Mouse (Mus musculus): Measurements from ENCODE around the gene Acot8. TPM values are rescaled to one million over a fixed set of nuclear protein-coding genes. Genes with fewer than 3 reads are reported as not detected.

The Acot8 gene
- polyA plus RNA-seq (2015; fragmentation: Nextera tagmentation; extraction: Ambion mirVana) = 30.0 and 31.1 TPM in 2 replicates

GRCm38 (mm10) chr2:164804533-164805331, at the start of gene Acot8, which contains the start of gene Zswim3:
Gene Acot8, minus strand, starts transcription at chr2:164804882.
Gene Zswim3, plus strand, starts transcription at chr2:164805098.
- peak; percentile 100 for DNase-seq (ENCODE audit: low spot score)

- DNase-seq (ENCODE audit: low spot score) = peak; percentile 81
Observed at GRCm38 (mm10) chr2:164850061-164850460, 45.4 kb upstream of the Acot8 start.

GRCm38 (mm10) chr2:164845782-164846181, 41.1 kb upstream of the Acot8 start:
- DNase-seq (ENCODE audit: low spot score) = peak; percentile 25

- no peak for DNase-seq (ENCODE audit: low spot score)
Observed at GRCm38 (mm10) chr2:164835164-164835563, 30.5 kb upstream of the Acot8 start.

GRCm38 (mm10) chr2:164834531-164834930, 29.8 kb upstream of the Acot8 start:
- peak; percentile 58 for DNase-seq (ENCODE audit: low spot score)

- peak; percentile 89 for DNase-seq (ENCODE audit: low spot score)
Observed at GRCm38 (mm10) chr2:164833314-164833959, 28.8 kb upstream of the Acot8 start, which contains the start of gene Neurl2. Gene Neurl2, minus strand, starts transcription at chr2:164833456.

- DNase-seq (ENCODE audit: low spot score) = peak; percentile 77
Observed at GRCm38 (mm10) chr2:164832748-164833301, 28.1 kb upstream of the Acot8 start, which contains the start of gene Ctsa. Gene Ctsa, plus strand, starts transcription at chr2:164832873.

GRCm38 (mm10) chr2:164832032-164832747, 27.5 kb upstream of the Acot8 start:
- no peak for DNase-seq (ENCODE audit: low spot score)

GRCm38 (mm10) chr2:164831029-164831428, 26.3 kb upstream of the Acot8 start:
- DNase-seq (ENCODE audit: low spot score) = no peak

- DNase-seq (ENCODE audit: low spot score) = no peak
Observed at GRCm38 (mm10) chr2:164829090-164829489, 24.4 kb upstream of the Acot8 start.

- no peak for DNase-seq (ENCODE audit: low spot score)
Observed at GRCm38 (mm10) chr2:164828437-164828836, 23.8 kb upstream of the Acot8 start, which contains the start of gene Spata25. Gene Spata25, minus strand, starts transcription at chr2:164828537.

GRCm38 (mm10) chr2:164827146-164827850, 22.6 kb upstream of the Acot8 start:
- DNase-seq (ENCODE audit: low spot score) = no peak

GRCm38 (mm10) chr2:164825521-164825920, 20.8 kb upstream of the Acot8 start:
- no peak for DNase-seq (ENCODE audit: low spot score)

GRCm38 (mm10) chr2:164823969-164824368, 19.3 kb upstream of the Acot8 start:
- no peak for DNase-seq (ENCODE audit: low spot score)

- peak; percentile 34 for DNase-seq (ENCODE audit: low spot score)
Observed at GRCm38 (mm10) chr2:164823181-164823585, 18.5 kb upstream of the Acot8 start.

- DNase-seq (ENCODE audit: low spot score) = peak; percentile 97
Observed at GRCm38 (mm10) chr2:164822636-164823165, 18.0 kb upstream of the Acot8 start, which contains the start of gene Zswim1. Gene Zswim1, plus strand, starts transcription at chr2:164822686.

- DNase-seq (ENCODE audit: low spot score) = no peak
Observed at GRCm38 (mm10) chr2:164821060-164821459, 16.4 kb upstream of the Acot8 start.

GRCm38 (mm10) chr2:164817703-164818102, 13.0 kb upstream of the Acot8 start:
- DNase-seq (ENCODE audit: low spot score) = no peak

- no peak for DNase-seq (ENCODE audit: low spot score)
Observed at GRCm38 (mm10) chr2:164817206-164817605, 12.5 kb upstream of the Acot8 start.

- no peak for DNase-seq (ENCODE audit: low spot score)
Observed at GRCm38 (mm10) chr2:164815821-164816220, 11.1 kb upstream of the Acot8 start.

All from thymus, postnatal 0 days (tissue).